Mouse (Mus musculus) liver, postnatal 0 days (tissue): ENCODE data around the gene Gm14692. TPM values are rescaled to one million over a fixed set of nuclear protein-coding genes. Genes with fewer than 3 reads are reported as not detected.
"Not testable (repeated sequence)": the region's sequence is repeated elsewhere in the genome, so short reads cannot be mapped to it uniquely, and the experiment has no call there.

Source experiments
- ATAC-seq: fragments of 200-750 bp; cut with Nextera tagmentation; 2 replicates; pipeline ENCODE4 v1.8.0; 2017; ENCODE audit warnings: mild to moderate bottlenecking, moderate library complexity
- DNase-seq: peaks from one replicate; pipeline ENCODE4 v3.0.0-alpha.2; 2016
- H3K27ac ChIP-seq: fragments of 300-500 bp; sonication (generic); 2 replicates; pipeline ENCODE4 v1.5.1; 2014; ENCODE audit warnings: antibody characterized with exemption, moderate library complexity, mild to moderate bottlenecking, low read depth
- H3K27me3 ChIP-seq: fragments of 300-500 bp; sonication (generic); 2 replicates; pipeline ENCODE4 v1.6.1; 2014; ENCODE audit warnings: low read length, control low read depth, mixed read lengths; ENCODE audit not compliant: insufficient read depth
- H3K36me3 ChIP-seq: fragments of 300-500 bp; sonication (generic); replicated peaks from 2 replicates; pipeline ENCODE4 v1.6.1; 2014; ENCODE audit warnings: mild to moderate bottlenecking, control low read depth, low read length, moderate library complexity, mixed read lengths; ENCODE audit not compliant: insufficient read depth
- H3K4me1 ChIP-seq: fragments of 300-500 bp; sonication (generic); 2 replicates; pipeline ENCODE4 v1.6.1; 2014; ENCODE audit warnings: antibody characterized with exemption, mild to moderate bottlenecking, control low read depth; ENCODE audit not compliant: insufficient read depth
- H3K4me2 ChIP-seq: fragments of 300-500 bp; sonication (generic); 2 replicates; pipeline ENCODE4 v1.6.1; 2014; ENCODE audit warnings: low read depth, mild to moderate bottlenecking, low read length, moderate library complexity, mixed read lengths
- H3K4me3 ChIP-seq: fragments of 300-500 bp; sonication (generic); 2 replicates; pipeline ENCODE4 v1.5.1; 2014; ENCODE audit warnings: low read depth, low read length
- H3K9ac ChIP-seq: fragments of 300-500 bp; sonication (generic); replicated peaks from 2 replicates; pipeline ENCODE4 v1.6.1; 2014; ENCODE audit warnings: mild to moderate bottlenecking, moderate library complexity
- H3K9me3 ChIP-seq: fragments of 300-500 bp; sonication (generic); 2 replicates; pipeline ENCODE4 v1.6.1; 2016; ENCODE audit warnings: mild to moderate bottlenecking, control low read depth, low read length, mixed read lengths
- WGBS: fragments of 180-500 bp; shearing (Covaris S2); extraction: QIAGEN DNeasy Blood & Tissue Kit; methylation state at CpG from one replicate; pipeline ENCODE4 v1.1.7; 2014; ENCODE audit not compliant: insufficient replicate concordance; 5-methylcytosine and 5-hydroxymethylcytosine counted together
- polyA plus RNA-seq: library from polyadenylated mRNA; unstranded; fragments of >200 nt; fragmentation: Nextera tagmentation; extraction: Ambion mirVana; gene quantifications from 2 replicates; pipeline ENCODE4 v1.2.1, GENCODE M21; 2015

The Gm14692 gene
- polyA plus RNA-seq = not detected in 2 replicates

DNA sequence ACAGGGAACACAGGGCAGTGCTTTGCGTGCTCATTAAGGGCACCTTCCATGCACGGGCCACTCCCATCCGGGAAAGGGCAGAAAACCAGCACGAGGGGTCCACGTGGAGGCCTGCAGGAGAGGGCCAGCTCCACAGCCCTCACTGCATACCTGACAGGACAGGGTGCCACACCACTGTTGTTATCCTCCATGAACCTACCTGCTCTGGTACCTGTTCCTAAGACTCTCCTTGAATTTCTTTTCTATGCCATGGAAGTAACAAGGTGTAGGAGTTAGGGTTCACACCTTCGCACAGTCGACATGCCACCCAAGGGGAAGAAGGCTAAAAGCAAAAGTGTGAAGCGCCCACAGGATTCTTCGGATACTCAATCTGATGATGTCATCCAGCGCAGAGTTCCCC is at the start of gene Gm14692:
Gene Gm14692, plus strand, starts transcription at position 301 of the 400 bp plus-strand sequence.
- 89% methylated on average over 5 of the region's 10 CpGs for WGBS
- H3K4me3 ChIP-seq, H3K27me3 ChIP-seq, H3K9ac ChIP-seq, H3K4me2 ChIP-seq, H3K9me3 ChIP-seq, H3K36me3 ChIP-seq, H3K27ac ChIP-seq, DNase-seq, ATAC-seq, H3K4me1 ChIP-seq: not testable (repeated sequence)

DNA sequence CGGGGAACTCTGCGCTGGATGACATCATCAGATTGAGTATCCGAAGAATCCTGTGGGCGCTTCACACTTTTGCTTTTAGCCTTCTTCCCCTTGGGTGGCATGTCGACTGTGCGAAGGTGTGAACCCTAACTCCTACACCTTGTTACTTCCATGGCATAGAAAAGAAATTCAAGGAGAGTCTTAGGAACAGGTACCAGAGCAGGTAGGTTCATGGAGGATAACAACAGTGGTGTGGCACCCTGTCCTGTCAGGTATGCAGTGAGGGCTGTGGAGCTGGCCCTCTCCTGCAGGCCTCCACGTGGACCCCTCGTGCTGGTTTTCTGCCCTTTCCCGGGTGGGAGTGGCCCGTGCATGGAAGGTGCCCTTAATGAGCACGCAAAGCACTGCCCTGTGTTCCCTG is 2.0 kb upstream of the Gm14692 start, which contains the start of gene Gm1140:
Gene Gm1140, minus strand, starts transcription at position 101 of the 400 bp plus-strand sequence.
- H3K4me3 ChIP-seq, ATAC-seq, H3K9me3 ChIP-seq, H3K4me1 ChIP-seq, H3K9ac ChIP-seq, H3K36me3 ChIP-seq, H3K4me2 ChIP-seq, H3K27ac ChIP-seq, H3K27me3 ChIP-seq, DNase-seq: not testable (repeated sequence)
- WGBS = 86% methylated on average over 1 of the region's 11 CpGs

Other genes with a start within 250 kb of the Gm14692 start
- gene Gm1140, start 2.1 kb upstream of the Gm14692 start, polyA plus RNA-seq = not detected in 2 replicates
- gene 4933436I01Rik, start 225.8 kb downstream of the Gm14692 start, polyA plus RNA-seq = not detected in 2 replicates